Mouse (Mus musculus) yolk sac, embryonic 10.5 days (tissue): ENCODE measurements at regions not wholly inside any gene's neighbourhood (a gene's known extent, or its start where the extent isn't known, plus 50 kb on each side); places are given as distances from the start of the nearest gene placed in this dataset.

ENCODE experiments used
- DNase-seq: peaks from one replicate; pipeline ENCODE4 v3.0.0-alpha.2; 2017; ENCODE audit warnings: low spot score

DNA sequence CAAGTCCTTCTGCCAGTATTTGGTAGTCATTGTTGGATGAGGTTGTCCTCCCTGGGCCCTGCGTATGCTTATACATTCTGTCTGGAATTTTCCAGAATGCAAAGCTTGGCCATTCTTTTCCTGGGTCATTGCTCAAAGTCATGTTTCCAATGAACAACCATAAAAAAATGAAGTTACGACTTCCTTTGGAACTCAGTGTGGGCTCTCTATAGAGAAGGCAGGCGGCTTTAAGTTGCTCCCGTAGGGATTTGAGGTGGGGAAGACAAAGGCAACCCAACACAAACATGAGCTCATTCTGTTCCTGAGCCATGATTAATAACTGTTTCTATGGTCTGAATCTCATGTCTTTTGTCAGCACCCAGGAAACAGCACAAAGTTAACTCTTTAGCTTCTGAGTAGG, 204.3 kb downstream of the Hhipl2 start:
- DNase-seq, result no peak

DNA sequence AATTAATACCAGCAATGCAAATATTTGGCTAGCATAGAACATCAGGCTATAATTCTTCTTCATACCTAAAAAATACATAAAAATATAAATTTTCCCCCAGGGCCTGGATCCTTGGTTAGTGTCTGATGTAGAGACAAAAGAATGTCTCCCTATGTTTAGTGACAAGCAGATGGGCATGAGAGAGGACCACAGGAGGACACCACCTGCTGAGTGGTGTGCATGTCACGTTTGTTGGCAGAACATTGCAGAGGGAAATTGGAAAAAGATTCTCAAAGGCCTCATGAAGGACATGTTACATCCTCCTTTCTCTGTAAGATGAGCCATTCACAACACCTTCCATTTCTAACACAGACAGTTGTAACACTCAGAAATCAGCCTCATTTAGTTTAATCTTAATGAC, 206.3 kb downstream of the Hhipl2 start:
- no peak for DNase-seq

DNA sequence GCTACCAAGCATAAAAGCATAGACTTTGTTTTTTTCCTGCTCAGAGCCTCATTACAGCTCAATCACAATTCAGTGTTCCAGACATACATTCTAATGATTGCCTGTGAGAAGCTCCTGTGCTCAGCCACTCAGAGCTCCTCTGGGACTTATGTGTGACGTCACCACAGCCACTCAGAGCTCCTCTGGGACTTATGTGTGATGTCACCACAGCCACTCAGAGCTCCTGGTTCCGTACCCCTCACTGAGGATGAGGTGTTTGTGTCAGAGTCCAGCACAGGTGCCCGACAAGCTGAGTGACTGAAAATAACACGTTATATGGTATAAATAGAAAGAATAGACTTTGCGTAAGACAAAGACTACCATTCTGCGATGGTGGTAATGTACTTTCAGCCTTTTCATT, 215.8 kb downstream of the Hhipl2 start:
- DNase-seq, result no peak

DNA sequence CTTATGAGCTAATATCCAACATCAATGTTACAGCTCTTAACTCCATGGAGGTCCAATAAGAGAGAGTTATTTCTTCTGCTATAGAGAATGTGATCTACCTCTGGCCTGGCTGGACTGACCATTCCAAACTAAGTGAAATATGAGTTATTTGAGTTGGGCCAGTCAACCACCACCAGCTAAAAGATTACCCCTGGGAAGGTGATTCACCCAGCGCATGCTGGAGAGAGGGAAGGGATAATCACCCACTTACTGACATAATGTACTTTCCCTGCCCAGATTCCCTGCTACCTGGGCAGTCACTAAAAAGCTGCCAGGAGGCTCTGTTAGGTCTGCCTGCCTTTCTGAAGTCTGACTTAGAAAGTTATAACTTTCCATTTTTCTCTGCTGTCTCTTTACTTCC, 216.8 kb downstream of the Hhipl2 start:
- DNase-seq, result no peak

DNA sequence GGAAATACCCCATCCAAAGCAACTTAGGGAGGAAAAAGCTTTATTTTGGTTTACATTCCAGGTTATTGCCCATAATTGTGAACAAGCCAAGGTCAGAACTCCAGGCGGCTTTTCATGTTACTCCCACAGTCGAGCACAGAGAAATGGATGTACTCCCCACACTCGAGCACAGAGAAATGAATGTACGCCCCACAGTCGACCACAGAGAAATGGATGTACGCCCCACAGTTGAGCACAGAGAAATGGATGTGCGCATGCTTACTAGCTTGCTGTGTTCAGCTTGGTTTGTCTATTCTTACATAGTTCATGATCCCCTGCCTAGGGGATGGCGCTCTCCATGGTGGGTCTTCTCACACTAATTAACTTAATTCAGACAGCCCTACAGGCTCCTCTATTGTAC, 219.2 kb downstream of the Hhipl2 start:
- DNase-seq, result no peak

DNA sequence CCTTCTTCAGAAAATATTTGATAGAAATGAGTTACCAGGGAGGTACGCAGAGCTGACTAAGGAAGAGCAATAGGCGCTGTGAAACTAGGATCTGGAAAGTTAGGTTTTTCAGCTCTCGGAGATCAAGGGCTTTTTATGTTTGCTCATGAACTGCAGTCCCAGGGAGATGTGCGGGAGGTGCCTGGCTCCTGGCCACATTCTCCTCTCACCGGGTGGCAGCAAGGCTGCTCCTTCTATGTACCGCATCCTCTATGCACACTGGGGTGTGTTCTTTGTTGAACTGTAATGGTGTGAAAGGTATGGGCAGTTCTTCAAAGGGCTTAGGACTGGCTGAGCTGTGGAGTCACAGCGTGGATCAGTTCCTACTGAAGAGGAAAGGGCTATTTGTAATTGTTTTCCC, 221.3 kb downstream of the Hhipl2 start:
- no peak for DNase-seq

DNA sequence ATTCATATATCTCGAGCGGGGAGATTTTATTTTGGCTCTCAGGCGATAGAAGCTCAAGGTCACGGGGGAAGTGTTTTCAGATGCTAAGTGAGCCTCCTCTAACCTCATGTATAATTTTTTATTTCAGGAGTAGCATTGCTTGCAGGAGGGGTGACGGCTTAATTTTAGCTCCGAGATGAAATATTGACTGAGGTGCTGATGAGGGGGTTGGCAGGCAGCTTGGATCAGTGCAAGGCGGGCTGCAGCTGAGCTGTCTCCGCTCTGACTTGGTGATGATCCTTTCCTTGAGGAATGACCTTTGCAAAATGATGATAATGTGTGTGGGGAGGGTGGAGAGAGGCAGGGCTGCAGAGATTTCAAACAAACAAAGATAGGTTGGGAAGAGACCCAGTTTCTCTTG, 222.6 kb downstream of the Hhipl2 start:
- DNase-seq, result no peak

DNA sequence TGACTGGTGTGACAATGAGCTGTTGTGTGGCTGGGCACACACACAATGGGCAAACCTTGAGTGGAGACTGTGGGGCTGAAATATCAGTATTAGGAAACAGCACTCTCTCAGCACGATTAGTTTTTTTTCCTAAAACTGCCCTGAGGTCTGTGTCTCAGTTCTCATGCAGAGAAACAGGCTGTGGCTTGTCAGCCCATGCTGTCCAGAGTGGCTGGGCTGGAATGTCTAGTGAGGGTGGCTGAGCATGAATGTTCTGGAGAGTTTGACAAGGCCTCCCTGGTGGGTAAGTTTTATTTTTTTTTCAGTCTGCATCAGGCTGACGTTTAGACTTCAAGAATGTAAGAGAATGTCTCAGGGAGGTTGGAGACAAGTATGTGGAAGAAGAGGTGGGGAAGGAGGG, 226.0 kb downstream of the Hhipl2 start:
- DNase-seq, result no peak

DNA sequence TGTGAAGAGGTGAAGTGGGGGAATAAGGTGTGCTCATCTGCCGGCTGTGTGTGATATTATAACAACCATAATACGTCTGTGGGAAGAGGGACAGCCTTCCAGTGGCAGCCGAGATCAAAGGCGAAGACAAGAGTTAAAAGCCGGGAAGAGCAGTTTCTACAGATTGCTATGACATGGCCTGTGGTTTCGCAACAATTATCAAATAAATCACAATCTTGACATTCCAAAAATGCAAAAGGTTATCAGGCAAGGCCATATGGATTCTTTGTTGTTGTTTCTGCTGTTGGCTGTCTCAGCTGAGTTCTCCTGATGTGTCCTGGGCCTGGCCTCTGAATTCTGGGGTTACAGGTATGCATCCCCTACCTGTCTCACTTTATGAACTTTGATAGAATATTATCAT, 235.9 kb downstream of the Hhipl2 start:
- DNase-seq, result no peak

DNA sequence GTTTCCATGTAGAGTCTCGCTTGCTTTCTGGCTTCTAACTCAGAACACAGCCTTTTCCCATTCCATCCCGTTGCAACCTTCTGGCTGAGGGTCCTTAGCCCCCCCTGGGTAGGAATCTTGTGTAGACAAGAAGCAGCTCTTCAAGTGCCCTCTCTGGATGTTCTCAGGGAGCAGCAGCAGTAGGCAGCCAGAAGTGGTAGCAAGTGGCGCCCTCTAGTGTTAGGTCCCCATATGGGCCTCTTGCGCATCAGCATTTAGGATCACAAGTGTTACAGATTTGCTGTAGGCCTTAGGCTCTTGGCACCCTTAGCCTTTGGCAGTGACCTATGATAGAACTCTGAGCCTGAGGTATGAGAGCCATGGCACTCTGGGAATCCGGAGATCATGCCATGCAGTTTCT, 239.0 kb downstream of the Hhipl2 start:
- no peak for DNase-seq

DNA sequence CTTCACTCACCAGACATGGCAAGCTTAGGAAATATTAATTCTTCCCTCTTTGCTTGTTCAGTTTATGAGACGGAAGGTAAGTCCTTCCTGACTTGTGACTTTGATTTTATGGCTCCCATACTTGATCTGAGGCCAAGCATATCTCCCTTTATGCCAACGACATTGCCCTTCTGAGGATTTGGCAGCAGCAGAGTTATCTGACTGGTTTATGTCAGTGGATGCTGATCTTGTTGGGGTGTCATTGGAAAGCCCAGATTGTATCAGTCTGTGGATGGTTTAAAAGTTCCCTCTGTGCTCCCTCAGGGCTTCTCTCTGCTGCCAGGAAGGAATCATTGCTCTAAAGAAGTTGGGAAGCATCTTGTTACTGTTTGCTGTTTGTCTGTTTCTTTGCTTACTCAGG, 242.5 kb downstream of the Hhipl2 start:
- DNase-seq, result no peak

DNA sequence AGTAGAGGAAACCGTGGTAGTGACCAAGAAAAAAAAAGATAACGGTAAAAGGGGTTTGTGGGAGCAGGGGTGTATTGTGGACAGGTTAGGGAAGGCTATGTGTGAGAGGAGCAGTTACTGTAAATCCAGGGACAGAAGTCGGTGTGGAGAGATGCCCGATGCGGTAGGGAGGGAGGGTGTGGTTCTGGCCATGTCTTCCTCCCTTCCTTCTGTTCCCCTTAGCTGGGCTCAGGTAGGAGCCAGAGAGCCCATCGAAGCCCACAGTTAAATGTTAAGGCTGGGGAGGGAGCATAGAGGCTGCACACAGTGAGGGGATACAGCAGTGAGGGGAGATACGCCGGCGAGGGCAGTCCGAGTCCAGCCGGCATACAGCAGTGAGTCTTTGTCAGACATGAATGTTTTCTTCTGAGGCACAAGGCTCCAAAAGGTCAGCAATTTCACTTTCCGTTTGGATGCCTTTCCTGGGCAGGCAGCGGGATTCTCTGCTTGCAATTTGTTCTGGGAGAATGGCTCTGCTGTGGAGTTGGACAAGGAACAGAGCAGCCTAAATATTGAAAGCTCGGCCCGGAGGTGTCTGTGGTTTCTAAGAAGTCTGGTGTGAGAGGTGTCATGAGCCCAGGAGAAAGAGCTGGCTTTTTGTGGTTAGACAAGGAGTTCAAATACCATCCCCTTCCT, 244.5 kb downstream of the Hhipl2 start:
- DNase-seq, result no peak

DNA sequence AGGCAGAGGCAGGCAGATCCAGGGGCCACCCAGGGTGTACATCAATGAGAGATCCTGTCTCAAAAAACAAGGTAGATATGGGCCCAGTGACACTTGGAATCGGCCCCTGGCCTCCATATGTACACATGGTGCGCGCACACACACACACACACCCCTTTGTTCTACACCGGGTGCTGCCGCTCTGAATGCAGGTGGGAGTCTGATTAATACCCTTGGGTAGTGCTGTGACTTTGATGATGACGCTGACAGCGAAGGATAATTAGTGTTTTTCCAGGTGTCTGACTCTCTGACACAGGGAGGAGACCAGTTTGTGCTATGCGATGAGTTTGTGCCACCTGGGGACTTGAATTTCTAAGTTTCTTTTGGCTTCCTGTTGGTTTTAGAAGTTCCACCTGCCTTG, 251.3 kb downstream of the Hhipl2 start:
- DNase-seq, result no peak

DNA sequence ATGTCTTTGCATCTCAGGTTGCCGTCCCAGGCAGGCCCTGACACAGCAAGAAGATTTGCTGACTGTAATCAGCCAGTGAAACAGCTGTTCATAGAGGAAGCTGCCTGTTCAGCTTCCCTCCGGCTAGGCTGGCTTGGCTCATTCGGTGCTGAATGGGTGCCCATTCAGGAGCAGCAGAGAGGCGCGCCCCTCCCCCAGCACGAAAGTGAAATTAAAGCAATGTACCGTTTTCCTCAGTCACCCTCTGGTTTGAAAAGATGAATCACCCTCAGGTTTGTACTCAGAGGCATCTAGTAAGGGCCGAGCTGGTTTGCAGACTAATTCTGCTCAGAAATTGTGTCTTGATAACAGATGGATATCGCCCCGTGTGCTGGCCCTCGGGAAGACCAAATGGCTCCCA, 251.7 kb downstream of the Hhipl2 start:
- DNase-seq, result no peak

DNA sequence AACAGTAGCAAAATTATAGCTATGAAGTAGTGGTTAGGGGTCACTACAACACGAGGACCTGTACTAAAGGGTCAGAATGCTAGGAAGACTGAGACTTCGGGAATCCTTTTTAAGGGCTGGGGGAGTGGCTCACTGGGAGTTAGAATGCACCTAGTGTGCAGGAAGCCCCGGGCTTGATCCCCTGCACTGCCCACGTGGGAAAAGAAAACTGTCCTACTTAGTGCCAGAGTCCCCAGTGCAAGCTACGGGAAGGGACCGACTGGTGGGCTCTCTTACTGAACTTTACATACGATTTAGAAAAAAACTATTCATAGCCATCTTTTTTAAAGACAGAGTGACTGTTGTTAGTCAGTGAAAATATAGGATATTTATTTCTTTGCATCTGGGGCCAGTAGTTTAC, 252.5 kb downstream of the Hhipl2 start:
- DNase-seq, result no peak

DNA sequence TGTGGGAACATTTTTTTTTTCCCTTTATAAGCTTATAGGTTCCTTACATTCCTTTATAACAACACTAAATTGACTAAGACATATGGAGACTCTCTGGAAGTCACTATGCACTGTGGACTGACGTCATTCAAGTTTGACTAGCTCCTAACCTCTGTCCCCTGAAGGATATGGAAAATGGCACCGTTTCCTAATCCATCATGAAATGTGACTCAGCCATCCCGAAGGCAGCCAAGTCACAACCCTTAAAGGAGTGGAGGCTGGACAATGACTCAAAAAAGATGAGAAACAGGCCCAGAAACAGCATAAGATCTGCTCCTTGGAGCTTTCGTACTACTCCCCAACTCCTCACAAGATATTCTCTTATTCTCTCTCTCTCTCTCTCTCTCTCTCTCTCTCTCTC, 253.5 kb downstream of the Hhipl2 start:
- no peak for DNase-seq

DNA sequence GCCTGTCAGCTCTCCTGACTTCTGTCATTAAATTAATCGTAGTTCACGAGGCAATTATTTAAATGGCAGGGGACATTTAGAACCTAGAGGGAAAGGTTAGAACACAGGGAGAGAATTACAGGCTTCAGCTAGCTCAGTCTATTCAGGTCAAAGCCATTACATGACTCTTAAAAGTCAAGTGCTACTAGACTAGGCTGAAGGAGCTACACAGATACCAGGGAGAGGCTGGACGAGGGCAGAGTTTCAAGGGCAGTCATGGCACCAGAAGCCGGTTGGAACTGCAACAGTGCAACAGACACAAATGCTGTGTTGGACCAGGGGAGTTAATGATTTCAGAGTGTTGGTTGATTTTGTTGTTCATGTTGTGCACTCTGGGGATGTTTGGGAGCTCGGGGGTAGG, 254.5 kb downstream of the Hhipl2 start:
- DNase-seq, result no peak

DNA sequence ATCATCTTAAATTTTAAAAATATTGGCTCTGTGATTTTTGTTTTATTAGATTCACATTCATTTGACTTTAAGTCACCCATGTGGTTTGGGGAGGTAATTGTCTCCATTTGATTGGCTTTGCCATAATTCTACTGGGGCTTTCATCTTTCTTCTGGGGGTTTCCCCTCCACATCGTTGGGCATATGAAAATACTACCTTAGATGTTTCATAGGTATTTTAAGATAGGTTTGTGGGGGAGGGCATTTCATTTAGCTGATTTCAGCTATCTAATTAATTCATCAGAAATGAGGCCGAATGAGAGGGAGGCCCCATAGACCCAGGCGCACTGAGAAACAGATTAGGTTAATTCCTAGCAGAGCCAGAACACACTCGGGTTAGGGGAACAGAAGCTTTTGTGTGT, 259.6 kb downstream of the Hhipl2 start:
- no peak for DNase-seq

DNA sequence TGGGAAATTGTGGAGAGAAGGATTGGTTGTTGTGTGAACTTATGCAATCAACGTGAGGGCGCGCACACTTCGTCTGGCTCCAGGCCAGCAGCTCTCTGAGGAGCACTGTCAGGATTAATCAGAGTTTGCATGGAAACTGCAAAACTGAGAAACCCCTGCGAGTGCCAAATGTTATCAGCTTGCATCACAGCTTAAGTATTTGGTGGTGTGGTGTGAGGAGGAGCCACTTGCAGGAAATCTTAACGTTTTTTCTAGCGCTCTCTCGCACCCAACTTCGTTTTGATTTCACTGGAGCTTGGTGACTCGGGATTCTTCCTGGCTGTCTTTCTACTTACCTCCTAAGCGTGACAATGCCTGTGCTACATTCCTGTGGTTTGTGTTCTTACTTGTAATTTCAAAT, 261.9 kb downstream of the Hhipl2 start:
- DNase-seq, result no peak

DNA sequence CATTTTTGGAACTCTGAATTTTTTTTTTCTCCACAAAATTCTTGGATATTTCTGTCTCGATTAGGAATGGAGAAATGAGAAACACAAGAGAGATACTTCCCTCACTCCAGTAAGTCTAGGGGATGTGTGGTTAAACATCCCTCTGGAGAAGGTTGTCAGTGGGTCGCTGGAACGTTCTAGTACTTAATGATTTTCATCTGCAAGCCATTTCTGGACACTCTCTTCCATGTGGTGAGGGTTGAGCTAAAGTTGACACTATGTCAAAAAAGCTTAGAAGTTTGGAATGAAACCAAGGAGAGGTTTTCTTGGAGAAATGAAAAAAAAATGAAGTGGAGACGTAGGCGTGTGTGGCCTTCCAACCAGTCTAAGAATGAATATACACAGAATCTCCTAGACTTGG, 268.0 kb downstream of the Hhipl2 start:
- DNase-seq, result no peak

DNA sequence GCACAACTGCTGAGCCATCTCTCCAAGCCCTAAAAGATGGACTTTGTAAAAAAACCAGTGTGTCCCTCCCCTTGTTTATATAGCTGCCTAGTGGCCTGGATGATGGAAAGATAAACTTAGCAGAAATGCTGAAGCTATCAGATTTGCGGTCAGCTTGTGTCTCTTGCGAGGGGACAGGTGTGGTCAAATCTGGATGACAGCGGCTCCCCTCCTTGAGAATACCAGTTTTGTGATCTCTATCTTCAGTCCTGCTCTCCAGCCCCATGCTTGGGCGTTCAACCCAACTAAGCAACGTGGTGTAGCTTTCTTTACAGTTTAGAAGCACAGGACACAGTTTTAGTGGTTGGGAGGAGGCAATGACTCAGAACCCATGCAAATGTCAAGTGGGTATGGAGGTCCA, 274.7 kb downstream of the Hhipl2 start:
- no peak for DNase-seq

DNA sequence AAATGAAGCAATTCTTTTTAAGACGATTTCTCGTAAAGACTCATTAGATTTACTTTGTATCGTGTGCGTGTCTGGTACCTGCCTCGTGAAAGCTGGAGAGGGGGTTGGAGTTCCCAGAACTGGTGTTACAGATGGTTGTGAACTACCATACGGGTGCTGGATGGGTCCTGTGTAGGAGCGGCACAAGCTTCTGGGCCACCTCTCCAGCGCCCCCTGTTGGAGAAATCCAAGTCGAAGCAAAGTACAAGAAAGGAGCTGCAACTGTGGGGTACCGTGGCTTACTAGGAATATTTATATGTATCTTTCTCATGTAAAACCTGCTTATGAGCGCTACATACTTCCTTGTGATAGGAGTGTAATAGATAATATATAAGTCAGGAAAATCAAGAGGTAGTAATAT, 281.3 kb downstream of the Hhipl2 start:
- DNase-seq, result no peak

DNA sequence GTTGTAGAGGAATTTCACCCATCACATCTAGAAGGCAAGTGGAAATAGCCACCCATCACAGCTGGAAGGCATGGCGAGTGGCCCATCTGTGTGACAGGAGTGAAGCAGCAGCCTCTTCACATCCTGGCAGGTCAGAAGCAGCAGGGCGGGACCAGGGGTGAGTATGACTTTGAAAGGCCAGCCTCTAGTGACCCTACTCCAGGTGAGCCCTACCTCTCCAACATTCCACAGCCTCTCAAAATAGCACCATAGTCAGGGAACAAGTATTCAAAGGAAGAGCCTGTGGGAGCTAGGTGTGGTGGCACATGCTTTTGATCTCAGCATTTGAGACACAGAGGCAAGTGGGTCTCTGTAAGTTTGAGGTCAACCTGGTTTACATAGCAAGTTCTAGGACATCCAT, 284.9 kb downstream of the Hhipl2 start:
- no peak for DNase-seq

DNA sequence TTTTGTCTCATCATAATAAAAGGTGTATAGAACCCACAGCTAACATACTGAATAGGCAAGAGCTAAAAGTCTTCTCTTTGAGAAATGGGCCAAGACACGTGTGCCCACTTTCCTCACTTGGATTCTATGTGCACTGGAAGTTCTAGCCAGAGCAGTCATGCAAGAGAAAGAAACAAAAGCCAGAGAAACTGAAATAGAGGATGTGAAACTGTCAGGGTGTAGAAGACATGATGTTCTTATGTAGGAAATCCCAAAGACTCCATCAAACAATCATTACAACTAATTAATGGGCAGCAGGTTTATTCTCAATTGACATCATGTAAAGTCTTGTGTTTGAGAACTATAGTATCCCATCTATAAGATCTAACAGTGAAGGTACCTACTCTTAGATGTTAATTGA, 294.9 kb downstream of the Hhipl2 start:
- DNase-seq, result no peak

DNA sequence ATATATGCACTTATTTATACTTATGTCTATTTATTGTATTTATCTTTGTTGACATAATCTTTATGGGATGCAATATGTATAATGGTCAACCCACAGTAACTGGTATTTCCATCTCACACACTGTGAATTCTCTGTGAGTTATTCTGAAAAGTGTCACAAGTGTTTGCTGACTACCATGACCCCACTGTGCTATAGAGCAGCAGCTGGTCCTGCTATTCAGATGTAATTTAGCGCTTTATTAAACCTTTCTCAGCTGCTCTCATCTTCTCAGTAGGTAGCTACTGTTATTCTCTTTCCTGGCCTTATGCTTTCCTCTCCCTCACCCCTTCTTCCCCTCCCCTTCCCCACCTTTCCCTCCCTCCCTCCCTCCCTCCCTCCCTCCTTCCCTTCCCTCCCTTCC, 296.0 kb upstream of the Dusp10 start:
- DNase-seq, result no peak
